Mouse (Mus musculus) lung, postnatal 10 days (tissue): ENCODE measurements at regions not wholly inside any gene's neighbourhood (a gene's known extent, or its start where the extent isn't known, plus 50 kb on each side); places are given as distances from the start of the nearest gene placed in this dataset.

Source experiments
- DNase-seq: peaks from one replicate; pipeline ENCODE4 v3.0.0; 2021

GRCm38 (mm10) chr6:140934286-140934685 is 205.2 kb downstream of the Gm11077 start:
- no peak for DNase-seq

DNA sequence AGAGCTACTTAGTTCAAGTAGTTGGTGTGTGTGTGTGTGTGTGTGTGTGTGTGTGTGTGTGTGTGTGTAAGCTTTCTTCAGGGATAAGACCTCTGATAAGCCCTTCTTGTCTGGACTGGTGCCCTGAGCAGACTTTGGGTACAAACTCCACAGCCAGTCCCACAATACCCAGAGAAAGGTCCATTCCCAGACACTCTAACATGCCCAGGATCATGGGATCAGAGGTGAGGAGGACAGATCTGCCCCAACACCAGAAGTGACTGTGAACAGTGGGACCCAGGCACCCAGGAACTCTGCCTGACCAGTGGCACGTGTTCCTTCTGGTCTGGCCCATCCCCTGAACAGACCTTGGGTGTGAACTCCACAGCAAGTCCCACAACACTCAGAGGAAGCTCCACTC is 208.9 kb downstream of the Gm11077 start:
- DNase-seq: no peak

DNA sequence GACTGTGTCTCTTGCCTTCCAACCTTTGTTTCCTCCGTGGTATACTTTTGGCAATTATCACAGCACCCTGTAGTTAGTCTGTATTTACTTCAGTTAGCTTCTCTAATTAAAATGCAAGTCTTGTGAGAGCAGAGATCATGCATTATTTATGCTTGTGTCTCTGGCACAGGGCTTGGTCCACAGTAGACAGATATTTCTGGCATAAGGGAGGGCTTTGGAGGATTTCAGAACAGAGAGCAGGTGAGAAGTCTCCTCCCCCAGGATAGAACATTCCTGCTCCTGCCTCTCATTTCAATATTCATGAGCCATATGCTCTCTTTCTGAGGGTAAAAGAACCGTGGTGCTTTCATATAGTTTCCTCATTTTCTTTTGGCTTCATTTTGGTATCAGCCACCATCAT is 217.6 kb downstream of the Gm11077 start:
- DNase-seq: no peak

GRCm38 (mm10) chr6:140950483-140950882 is 221.4 kb downstream of the Gm11077 start:
- no peak for DNase-seq

DNA sequence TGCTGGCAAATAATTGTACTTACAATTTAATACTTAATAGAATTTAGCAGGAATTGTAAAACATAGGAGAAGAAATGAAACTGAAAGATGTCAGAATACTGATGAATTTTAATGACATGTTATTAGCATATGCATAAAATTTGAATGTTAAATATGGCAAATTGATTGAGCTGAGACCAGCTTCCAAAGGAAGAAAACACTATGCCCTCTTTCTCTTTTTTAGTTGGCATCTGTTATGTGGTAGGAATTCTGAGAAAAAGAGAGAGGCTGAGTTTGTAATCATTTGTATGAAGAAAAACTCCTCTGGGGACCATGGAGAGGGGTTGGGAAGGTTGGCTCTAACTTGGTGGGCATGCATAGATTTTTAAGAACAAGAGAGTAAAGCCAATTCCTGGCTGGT is 224.2 kb downstream of the Gm11077 start:
- no peak for DNase-seq

GRCm38 (mm10) chr6:140953721-140954120 is 224.6 kb downstream of the Gm11077 start:
- no peak for DNase-seq

DNA sequence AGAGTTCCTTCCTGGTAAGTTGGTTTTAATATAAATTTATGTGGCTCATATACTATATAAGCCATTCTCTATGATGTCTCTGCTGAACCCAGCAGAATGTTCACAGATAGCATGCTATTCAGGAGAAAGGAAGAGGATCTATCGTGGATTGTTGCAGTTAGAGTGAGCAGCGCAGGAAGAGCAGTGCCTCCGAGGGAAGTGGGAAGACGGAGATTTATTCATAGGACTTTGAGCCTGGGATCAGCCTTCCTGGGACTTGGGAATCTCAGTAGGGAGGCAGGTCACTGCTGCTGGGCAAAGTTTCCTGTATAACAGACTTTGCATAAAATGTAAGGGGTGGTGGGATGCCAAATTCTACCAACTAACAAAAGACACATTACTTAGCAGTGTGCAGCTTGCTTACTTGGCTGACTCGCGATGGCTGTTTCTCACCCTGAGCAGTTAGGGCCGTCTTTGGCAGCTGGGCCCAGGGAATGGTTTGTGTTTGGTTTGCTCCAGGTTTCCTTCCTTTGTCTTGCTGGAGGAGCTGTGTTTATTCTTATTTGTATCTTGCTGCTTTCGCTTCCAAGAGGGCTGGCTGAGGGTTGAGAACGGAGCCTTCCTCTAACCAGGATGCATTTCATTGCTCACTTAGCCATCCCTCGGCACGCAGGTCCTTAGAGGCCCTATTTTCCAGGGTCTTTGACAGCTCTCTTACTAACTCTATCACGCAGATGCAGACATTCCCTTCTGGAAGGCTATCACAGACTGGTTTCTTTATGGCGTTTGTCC is 226.9 kb downstream of the Gm11077 start:
- peak; percentile 73 for DNase-seq

- no peak for DNase-seq
Measured at GRCm38 (mm10) chr6:140956522-140956863, 227.4 kb downstream of the Gm11077 start.

DNA sequence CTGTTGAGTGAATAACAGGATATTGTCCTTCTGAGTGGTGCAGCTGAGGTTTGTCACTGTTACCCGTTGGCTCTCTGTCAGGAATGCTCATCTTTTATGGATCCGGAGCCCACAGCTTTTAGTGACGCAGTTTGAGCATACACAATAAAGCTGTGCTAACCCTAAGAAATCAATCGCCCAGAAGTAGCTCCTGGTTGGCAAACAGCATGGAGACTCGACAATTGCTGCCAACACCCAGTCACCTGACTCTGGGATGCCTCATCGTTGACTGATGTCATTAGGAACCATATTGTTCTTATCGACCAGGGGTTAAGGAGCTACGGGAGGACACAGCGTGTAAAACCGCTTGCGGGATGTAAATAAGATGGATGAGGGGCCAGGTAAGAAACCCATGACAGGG is 232.9 kb downstream of the Gm11077 start:
- DNase-seq: no peak

- DNase-seq: no peak
Measured at GRCm38 (mm10) chr6:140962563-140962962, 233.5 kb downstream of the Gm11077 start.

DNA sequence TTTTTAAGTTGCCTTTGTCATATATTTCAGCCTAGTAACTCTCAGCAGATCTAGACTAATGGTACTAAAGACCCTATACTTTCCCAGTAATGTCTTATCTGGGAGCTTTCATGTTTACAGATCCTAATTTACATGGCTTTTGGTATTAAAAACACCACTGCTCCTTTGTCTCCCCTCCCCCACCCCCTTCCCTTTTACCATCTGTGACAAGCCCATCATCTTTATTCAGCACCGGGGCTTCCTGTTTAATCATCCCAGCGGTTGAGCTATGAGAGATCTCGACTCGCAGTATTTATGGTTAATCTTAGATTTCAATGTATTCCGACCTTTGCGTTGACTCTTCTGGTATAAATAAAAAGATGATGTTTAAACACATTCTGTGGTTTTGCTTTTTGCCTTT is 244.6 kb downstream of the Gm11077 start:
- no peak for DNase-seq

DNA sequence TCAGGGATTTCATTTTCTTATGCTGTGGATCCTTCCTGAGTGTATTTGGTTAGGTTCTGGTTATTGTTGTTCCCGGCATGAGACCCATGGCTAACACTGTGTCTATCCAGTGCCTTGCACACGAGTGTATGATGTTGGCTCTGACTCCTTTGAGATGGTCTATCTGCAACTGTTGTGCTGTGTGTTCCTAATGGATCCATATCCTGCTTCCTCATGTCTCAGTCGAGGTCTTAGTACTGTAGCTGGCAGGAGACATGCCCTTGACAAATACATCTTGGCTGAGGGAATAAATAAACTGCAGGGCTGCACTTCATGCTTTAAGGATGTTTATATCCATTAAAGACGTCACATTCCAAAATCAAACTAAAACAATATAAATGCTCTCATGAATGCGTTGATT is 247.9 kb downstream of the Gm11077 start:
- DNase-seq: peak; percentile 21

DNA sequence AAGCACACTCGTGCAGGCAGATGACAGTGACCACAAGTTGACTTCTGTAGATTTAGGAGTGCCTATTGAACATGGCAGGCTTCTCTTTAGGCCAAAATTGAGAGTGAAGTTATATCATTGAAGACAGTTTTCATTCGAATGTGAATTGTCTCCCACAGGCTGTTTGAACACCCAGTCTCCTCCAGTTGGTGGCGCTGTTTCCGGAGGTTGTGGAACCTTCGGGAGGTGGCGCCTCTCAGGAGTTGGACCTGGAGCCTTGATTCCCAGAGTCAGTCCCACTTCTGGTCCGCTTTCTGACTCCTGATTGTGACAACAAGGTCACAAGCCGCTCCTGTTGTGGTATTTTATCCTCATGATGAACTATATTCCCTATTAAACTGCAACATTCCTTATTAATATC is 254.5 kb downstream of the Gm11077 start:
- DNase-seq: no peak

GRCm38 (mm10) chr6:140984249-140984648 is 255.2 kb downstream of the Gm11077 start:
- no peak for DNase-seq

- DNase-seq: peak; percentile 62
Measured at GRCm38 (mm10) chr6:140993643-140994580, 255.2 kb upstream of the Pde3a start.

GRCm38 (mm10) chr6:140995340-140996135 is 253.5 kb upstream of the Pde3a start:
- DNase-seq: peak; percentile 51

DNA sequence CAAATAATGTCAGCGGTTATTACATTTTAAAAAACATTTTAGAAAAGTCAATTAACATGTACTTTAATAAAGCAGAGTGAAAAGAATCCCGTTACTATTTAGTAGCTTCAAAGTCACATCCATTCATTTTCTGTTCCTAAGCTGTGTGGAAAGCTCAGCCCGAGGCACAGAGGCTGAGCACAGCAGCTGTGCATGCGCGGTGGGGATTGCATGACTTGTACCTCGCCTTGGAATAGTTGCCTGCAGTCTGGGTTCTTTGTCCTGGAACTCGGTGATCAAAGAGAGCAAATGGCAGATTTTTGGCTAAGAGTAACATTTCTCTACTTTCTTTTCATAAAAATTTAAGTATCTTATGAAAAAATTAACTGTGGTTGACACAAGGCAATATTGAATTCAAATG is 251.0 kb upstream of the Pde3a start:
- DNase-seq: no peak

DNA sequence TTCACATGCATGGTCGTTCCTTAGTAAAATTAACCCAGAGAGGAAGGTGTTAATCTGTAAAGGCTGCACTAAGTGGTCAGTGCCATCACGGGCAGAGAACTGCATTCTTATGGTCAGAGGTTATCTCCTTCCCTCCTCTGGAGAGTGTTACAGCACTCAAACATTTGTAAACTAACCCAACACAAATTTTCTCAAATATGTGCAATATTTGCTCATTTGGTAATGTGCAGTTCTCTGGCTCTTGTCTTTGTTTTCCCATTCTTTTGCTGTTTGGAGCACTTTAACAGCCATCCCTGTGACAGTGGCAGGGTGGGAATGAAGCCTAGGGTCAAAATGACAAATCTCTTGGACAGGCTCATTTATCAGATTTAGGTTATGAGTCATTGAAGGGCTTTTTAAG is 248.5 kb upstream of the Pde3a start:
- DNase-seq: peak; percentile 43

DNA sequence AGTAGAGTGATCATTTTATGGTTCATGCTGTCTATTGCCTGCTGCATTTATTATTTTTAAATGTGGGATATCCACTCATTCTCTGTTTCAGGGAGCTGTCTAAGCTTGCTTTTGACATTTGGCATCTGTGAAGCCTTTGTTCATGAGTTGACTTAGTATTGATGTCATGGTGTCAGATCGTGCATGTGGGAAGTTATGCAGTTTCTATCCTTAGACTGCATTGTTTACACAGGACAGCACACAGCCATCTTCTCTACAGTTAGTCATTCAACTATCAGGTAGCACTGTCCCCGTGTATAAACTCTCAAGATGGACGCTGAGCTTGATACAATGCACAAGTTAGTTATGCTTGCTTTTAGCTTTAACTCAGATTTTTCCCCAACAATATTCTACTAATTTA is 247.8 kb upstream of the Pde3a start:
- no peak for DNase-seq

- no peak for DNase-seq
Measured at GRCm38 (mm10) chr6:141015055-141015681, 233.9 kb upstream of the Pde3a start.

DNA sequence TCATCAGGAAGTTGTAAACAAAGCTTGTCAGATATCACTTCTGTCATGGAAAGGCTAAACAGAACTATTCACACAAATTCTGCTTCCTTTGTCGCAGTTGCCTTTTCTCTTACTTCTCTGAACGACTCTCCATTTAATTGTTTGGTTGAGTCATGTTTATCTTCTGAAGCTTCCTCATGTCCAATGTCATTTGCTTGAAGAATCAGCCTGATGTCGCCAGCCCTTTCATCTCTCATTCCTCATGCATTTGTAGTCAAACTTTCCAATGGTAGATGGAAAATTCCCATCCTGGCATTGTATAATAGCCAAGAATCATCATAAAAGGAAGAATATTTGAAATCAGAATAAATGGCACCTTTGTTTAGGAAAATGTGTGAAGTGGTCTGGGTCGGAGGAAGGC is 225.6 kb upstream of the Pde3a start:
- no peak for DNase-seq

DNA sequence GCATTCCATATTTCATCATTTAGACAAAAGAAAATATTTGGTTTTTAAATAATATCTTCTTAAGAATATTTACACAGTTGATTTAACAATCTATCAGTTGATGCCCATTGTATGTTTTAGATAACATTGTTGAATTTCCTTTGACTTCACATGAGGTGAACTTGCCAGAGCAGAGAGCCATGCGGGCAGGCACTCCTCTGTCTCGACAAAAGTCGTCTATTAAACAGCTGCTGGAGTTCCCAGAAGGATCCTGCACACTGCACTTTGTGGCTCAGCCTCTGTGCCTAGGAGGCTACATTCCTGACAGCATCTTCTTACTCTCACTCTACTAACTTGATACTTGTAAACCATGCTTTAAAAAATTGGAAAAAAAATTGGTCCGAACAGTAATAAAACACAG is 221.7 kb upstream of the Pde3a start:
- DNase-seq: peak; percentile 10

DNA sequence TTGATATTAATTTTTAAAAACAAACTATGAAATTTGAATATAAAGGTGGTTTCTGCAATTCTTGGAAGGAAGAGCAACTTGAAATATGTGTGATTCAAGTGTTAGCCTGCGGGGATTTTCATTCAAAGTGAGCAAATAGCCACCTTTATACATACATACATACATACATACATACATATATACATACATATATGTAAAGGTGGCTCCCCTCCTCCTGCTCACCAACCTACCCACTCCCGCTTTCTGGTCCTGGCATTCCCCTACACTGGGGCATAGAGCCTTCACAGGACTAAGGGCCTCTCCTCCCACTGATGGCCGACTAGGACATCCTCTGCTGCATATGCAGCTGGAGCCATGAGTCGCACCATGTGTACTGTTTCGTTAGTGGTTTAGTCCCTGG is 221.3 kb upstream of the Pde3a start:
- DNase-seq: no peak
